7 mouse cellular contexts compared by ENCODE assay signal in genomic region chr8:72319397-72319796, GRCm38 (mm10). TPM values are rescaled to one million over a fixed set of nuclear protein-coding genes. Genes with fewer than 3 reads are reported as not detected.
DNase-seq lines count a peak whose midpoint lies in the region; ATAC-seq lines count a peak whose summit lies in the region.

No protein-coding gene starts in this region.

- peak; percentile 27 for ATAC-seq in lung, embryonic 16.5 days (ENCODE audit: low read depth)
- ATAC-seq in granulocyte monocyte progenitor cell, adult 5-6 weeks (replicated peaks; ENCODE audit: poor library complexity, severe bottlenecking), result 0 out of 2 replicates have a peak, but pooled peaks have one; percentile 0
- no peak for ATAC-seq in liver, embryonic 12.5 days

- DNase-seq in lung, postnatal 25 days (ENCODE audit: low spot score), result no peak
- peak; percentile 55 for DNase-seq in embryonic facial prominence, embryonic 10.5 days (ENCODE audit: low spot score)
- peak; percentile 38 for DNase-seq in urinary bladder, postnatal 25 days (ENCODE audit: low spot score)
- no peak for DNase-seq in layer of hippocampus, postnatal 14 days (ENCODE audit: low spot score in 2 of 2)

- H3K9me3 ChIP-seq in lung, embryonic 16.5 days (ENCODE audit: control insufficient read depth, low read length), result no peaks in the 10 kb centered on the region
- H3K9me3 ChIP-seq in embryonic facial prominence, embryonic 10.5 days, result no peaks in the 10 kb centered on the region
- no peaks in the 10 kb centered on the region for H3K9me3 ChIP-seq in liver, embryonic 12.5 days (replicated peaks)

- H3K4me1 ChIP-seq in lung, embryonic 16.5 days (replicated peaks; ENCODE audit: control insufficient read depth, insufficient read depth, low read length), result no peaks in the 10 kb centered on the region; the same call in 1 of the 2 replicates
- H3K4me1 ChIP-seq in embryonic facial prominence, embryonic 10.5 days, result peaks cover 33% of the 10 kb centered on the region
- H3K4me1 ChIP-seq in liver, embryonic 12.5 days, result peaks cover 44% of the 10 kb centered on the region

- H3K27me3 ChIP-seq in lung, embryonic 16.5 days (ENCODE audit: control insufficient read depth, insufficient read depth, low read depth, low read length), result peaks cover 25% of the 10 kb centered on the region
- H3K27me3 ChIP-seq in embryonic facial prominence, embryonic 10.5 days (replicated peaks; ENCODE audit: low read depth, poor library complexity, severe bottlenecking), result peaks cover 70% of the 10 kb centered on the region
- peaks cover 57% of the 10 kb centered on the region for H3K27me3 ChIP-seq in liver, embryonic 12.5 days (replicated peaks)

- no peaks in the 10 kb centered on the region for H3K36me3 ChIP-seq in lung, embryonic 16.5 days (ENCODE audit: control insufficient read depth, insufficient read depth, low read length)
- H3K36me3 ChIP-seq in embryonic facial prominence, embryonic 10.5 days (replicated peaks), result no peaks in the 10 kb centered on the region
- no peaks in the 10 kb centered on the region for H3K36me3 ChIP-seq in liver, embryonic 12.5 days

- H3K9ac ChIP-seq in lung, embryonic 16.5 days (ENCODE audit: low read length), result peak overlapping the region; percentile 63
- H3K9ac ChIP-seq in liver, embryonic 12.5 days, result peak overlapping the region; percentile 65

- peak overlapping the region; percentile 70 for H3K4me3 ChIP-seq in lung, embryonic 16.5 days (ENCODE audit: low read length)
- peak overlapping the region; percentile 64 for H3K4me3 ChIP-seq in embryonic facial prominence, embryonic 10.5 days
- H3K4me3 ChIP-seq in liver, embryonic 12.5 days, result peak overlapping the region; percentile 55

- 0% methylated on average over 36 of the region's 48 CpGs for WGBS in lung, embryonic 16.5 days
- WGBS in embryonic facial prominence, embryonic 10.5 days, result 1% methylated on average over 48 of the region's 48 CpGs
- WGBS in liver, embryonic 12.5 days (ENCODE audit: insufficient replicate concordance), result under 1% methylated on average over 45 of the region's 48 CpGs

- 0 out of 2 replicates have a peak overlapping the region, but pooled peaks have one; percentile 5 for H3K27ac ChIP-seq in lung, embryonic 16.5 days (ENCODE audit: low read length)
- H3K27ac ChIP-seq in embryonic facial prominence, embryonic 10.5 days (replicated peaks), result peak overlapping the region; percentile 49
- no peak overlapping the region for H3K27ac ChIP-seq in liver, embryonic 12.5 days

- peak overlapping the region; percentile 74 for H3K4me2 ChIP-seq in lung, embryonic 16.5 days (ENCODE audit: low read depth, low read length)
- peak overlapping the region; percentile 73 for H3K4me2 ChIP-seq in liver, embryonic 12.5 days

RNA-seq across cellular contexts. Expression of gene Klf2, which starts 0.6 kb away (rescaled TPM):
- polyA plus RNA-seq in lung, embryonic 16.5 days (2015; fragmentation: Nextera tagmentation; extraction: Ambion mirVana), result 11.7 and 12.9 TPM in 2 replicates
- polyA plus RNA-seq in embryonic facial prominence, embryonic 10.5 days (2016; fragmentation: Nextera tagmentation; extraction: Ambion mirVana), result 3.1 and 3.7 TPM in 2 replicates
- total RNA-seq in granulocyte monocyte progenitor cell, adult 5-6 weeks (2014; fragmentation: Nextera tagmentation), result 1.9 and 5.5 TPM in 2 replicates
- 2.8 and 3.2 TPM in 2 replicates for total RNA-seq in granulocyte monocyte progenitor cell, adult 5-6 weeks (2017)
- 5.7 and 6.0 TPM in 2 replicates for polyA plus RNA-seq in liver, embryonic 12.5 days (2016; fragmentation: Nextera tagmentation; extraction: Ambion mirVana)
- 10 to 100 TPM; 20.2 to 22.0 TPM for total RNA-seq in layer of hippocampus, postnatal 14 days (2021)

RNA-seq across cellular contexts. Expression of gene Gm10282, which starts 14.3 kb away (rescaled TPM):
- polyA plus RNA-seq in lung, embryonic 16.5 days (2015; fragmentation: Nextera tagmentation; extraction: Ambion mirVana), result 33.3 and 34.5 TPM in 2 replicates
- polyA plus RNA-seq in embryonic facial prominence, embryonic 10.5 days (2016; fragmentation: Nextera tagmentation; extraction: Ambion mirVana), result 31.3 and 36.9 TPM in 2 replicates
- total RNA-seq in granulocyte monocyte progenitor cell, adult 5-6 weeks (2014; fragmentation: Nextera tagmentation), result 29.7 and 33.2 TPM in 2 replicates
- 67.4 and 74.9 TPM in 2 replicates for total RNA-seq in granulocyte monocyte progenitor cell, adult 5-6 weeks (2017)
- polyA plus RNA-seq in liver, embryonic 12.5 days (2016; fragmentation: Nextera tagmentation; extraction: Ambion mirVana), result 10.1 and 10.3 TPM in 2 replicates
- 10 to 100 TPM in 1 of 2 experiments, 1 to 10 TPM in 1; 9.7 to 10.6 TPM for total RNA-seq in layer of hippocampus, postnatal 14 days (2021)

Comparison
In these comparisons a context has a peak if more than half of its experiments do, and no peak if none do; other contexts are left out.
1. DNase-seq: peak in embryonic facial prominence, embryonic 10.5 days (single experiment) and urinary bladder, postnatal 25 days (single experiment); none in lung, postnatal 25 days (single experiment) and layer of hippocampus, postnatal 14 days (0 of 2).
2. Peak in every context shown above with its lines, with median percentiles within 50 percentile points of each other: H3K4me3 ChIP-seq.